Mouse (Mus musculus) CD4-positive, CD25-positive, alpha-beta regulatory T cell, adult 4 months (primary cell): ENCODE results near the gene Cast. TPM values are rescaled to one million over a fixed set of nuclear protein-coding genes. Genes with fewer than 3 reads are reported as not detected.

Experiments used
- ATAC-seq: one replicate; pipeline ENCODE4 v1.8.0; 2017
- polyA plus RNA-seq, 2 experiments: library from polyadenylated mRNA; unstranded; fragments of 100-300 nt; shearing (Covaris generic); gene quantifications; one replicate each; pipeline ENCODE4 v1.2.1; 2017

Gene Cast
- polyA plus RNA-seq, 2 experiments from 2014 or later = 236 to 271 TPM

- ATAC-seq = no peak
These were observed 113.0 kb downstream of the Cast start for GRCm38 (mm10) chr13:74695497-74696193.

Other genes starting within 250 kb of the Cast start
- gene Erap1, start 169.2 kb downstream of the Cast start, polyA plus RNA-seq = 10 to 100 TPM; 83.5 to 86.2 TPM